Mouse (Mus musculus) heart, adult 9 months (tissue): ENCODE data around the gene Clec1a.

ENCODE experiments used
- DNase-seq, 2 experiments: peaks; one replicate each; pipeline ENCODE4 v3.0.0; 2022; ENCODE audit warnings: low spot score in 2 of 2

Gene Clec1a

GRCm38 (mm10) chr6:129405999-129406398 lies 45.8 kb downstream of the Clec1a start:
- no peak for DNase-seq

GRCm38 (mm10) chr6:129403391-129403790 lies 48.4 kb downstream of the Clec1a start:
- DNase-seq: no peak

DNA sequence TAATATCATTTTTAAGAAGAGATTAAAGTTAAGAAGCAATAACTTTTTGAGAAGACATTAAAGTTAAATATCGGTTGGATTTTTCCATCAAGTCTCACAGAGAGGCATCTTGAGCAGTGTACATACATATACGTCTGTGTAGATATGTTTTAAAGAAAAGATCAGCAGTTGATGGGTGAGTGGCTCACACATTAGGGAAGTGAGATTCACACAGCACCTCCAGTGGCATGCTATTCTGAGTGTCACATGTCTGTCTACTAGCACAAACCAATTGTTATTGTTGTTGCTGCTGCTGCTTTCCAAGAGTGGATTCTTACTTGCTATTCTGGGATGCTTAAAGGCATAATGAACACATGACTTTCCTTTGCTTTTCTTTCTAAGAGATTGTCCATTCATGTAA lies 49.4 kb downstream of the Clec1a start:
- no peak for DNase-seq

DNA sequence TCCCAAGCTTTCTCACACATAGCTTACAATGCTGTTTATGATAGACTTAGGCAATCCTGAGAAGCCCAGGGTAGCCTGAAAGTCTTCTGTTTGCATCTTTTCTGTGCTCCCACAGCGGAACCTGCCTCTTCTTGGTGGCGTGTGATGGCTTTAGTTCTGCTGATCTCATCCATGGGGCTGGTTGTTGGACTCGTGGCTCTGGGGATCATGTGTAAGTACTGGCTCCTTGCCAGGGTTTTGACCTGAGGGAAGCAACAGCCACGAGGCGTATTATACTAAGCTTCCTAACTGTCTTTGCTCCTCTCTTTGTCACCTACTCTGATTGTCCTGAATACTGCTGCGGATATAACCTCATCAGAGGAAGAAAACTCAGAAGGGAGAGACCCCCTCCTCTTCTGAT lies 51.9 kb downstream of the Clec1a start:
- peak; percentile 27 to 29 for DNase-seq

GRCm38 (mm10) chr6:129396997-129397396 lies 54.8 kb downstream of the Clec1a start, which contains the start of gene Clec1b:
Gene Clec1b (plus strand): TSS chr6:129397297.
- no peak for DNase-seq

DNA sequence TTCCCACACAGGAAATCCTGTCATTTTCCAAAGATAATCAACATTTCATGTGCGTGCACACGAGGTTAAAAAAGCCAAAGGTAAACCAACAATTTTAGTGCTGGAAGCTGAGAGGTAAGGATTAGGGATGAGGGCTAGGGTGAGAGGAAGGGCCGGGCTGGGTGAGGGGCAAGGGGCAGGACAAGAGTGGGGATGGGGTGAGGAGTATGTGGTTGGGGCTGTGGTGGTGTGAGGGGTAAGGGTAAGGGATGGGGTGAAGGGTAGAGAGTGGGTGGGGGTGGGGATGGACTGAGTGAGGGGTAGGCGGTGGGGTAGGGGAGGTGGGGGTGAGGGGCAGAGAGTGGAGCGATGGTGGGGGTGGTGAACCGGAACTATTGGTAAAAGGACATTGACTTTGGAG lies 58.1 kb downstream of the Clec1a start:
- no peak for DNase-seq

GRCm38 (mm10) chr6:129393087-129393720 lies 58.6 kb downstream of the Clec1a start:
- no peak for DNase-seq

DNA sequence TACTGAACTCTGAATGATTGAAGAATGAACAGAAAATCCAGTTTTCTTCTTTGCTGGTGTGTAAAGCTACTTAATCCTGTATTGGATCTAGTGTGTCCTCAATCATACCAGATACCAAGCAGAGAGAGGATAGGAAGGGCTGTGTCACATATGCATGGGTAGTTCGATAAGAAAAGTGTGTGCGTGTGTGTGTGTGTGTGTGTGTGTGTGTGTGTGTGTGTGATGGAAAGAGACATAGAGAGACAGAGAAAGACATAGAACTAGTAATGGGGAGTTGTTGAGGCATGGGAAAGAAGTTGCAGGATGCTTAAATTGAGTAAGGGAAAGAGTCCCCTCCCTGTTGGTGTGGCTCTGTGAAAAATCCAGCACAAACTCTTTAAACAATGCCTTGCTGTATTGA lies 66.0 kb downstream of the Clec1a start, which contains the start of gene Clec12b:
Gene Clec12b, minus strand, starts transcription at position 101 of the 400 bp plus-strand sequence.
- no peak for DNase-seq

DNA sequence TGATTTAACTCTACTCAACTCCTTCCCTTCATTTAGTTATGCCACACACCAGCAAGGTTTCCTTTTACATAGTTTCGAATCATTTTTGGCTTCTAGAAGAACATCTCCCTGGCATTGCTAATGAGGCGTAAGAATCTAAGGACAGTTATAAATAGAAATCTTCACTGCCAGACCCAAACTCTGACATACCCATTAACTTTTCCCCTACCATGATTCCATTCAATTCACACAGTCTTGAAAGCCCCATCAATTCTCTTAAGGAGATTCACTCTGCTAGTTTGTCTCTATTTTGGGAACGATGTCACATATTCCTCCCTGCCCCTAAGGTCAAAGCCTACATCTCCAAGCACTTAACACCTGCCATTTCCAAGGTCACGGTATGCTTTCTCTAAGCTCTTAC lies 66.8 kb downstream of the Clec1a start:
- no peak for DNase-seq

GRCm38 (mm10) chr6:129383466-129383865 lies 68.3 kb downstream of the Clec1a start:
- no peak for DNase-seq

GRCm38 (mm10) chr6:129381736-129382135 lies 70.1 kb downstream of the Clec1a start:
- DNase-seq: no peak

- no peak for DNase-seq
These were observed 71.3 kb downstream of the Clec1a start for GRCm38 (mm10) chr6:129380454-129380853.

DNA sequence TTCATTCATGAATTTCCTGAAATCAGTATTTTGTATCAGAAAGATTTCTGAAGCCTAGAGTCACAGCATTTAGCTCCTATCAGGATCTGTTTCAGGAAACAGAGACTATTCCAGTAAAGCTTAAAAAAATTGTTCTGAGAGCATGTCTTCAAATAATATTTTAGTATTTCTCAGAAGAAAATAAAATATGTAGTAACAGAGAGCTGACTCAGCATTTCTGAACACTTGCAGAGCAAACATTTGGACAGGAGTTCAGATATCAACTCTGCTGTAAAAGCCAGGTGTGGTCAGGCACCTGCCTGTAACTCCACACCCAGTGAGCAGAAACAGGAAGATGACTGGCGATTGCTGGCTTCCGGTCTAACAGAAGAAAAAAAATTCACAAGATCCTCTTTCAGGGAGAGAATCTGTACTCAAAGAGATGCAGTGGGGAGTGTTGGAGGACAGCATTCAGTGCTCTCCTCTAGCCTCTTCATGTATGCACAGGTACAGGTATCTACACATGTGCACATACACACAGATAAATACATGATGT lies 76.8 kb downstream of the Clec1a start:
- no peak for DNase-seq
